Mouse (Mus musculus): Measurements from ENCODE around the gene Trpm3. TPM values are rescaled to one million over a fixed set of nuclear protein-coding genes. Genes with fewer than 3 reads are reported as not detected.

The Trpm3 gene
- polyA plus RNA-seq, 1 experiment from 2014 or later, result 0.91 TPM

DNA sequence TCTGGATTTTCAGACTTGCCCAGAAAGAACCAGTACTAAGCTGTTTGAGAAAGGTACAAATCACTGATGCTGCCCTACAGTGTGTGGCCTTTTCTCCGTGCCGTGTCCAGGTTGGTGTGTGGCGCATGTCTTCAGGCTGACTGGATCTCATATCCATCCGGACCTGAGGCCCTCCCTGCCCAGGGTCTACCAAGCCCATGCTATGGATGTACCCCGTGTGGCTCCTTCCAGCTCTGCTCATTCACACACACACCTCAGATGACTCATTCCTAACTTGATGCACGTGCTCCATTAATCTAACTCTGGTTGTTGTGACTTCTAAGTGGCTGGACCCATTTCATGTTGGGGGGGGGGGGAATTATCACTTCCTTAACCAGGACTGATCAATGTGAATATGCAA lies 789.5 kb downstream of the Trpm3 start:
- WGBS, result 91% methylated on average over 6 of the region's 6 CpGs
- no peak for ATAC-seq (replicated peaks; ENCODE audit: extremely low read depth, insufficient read depth, low FRiP score)
- H3K9ac ChIP-seq (ENCODE audit: low read length), result no peak overlapping the region

DNA sequence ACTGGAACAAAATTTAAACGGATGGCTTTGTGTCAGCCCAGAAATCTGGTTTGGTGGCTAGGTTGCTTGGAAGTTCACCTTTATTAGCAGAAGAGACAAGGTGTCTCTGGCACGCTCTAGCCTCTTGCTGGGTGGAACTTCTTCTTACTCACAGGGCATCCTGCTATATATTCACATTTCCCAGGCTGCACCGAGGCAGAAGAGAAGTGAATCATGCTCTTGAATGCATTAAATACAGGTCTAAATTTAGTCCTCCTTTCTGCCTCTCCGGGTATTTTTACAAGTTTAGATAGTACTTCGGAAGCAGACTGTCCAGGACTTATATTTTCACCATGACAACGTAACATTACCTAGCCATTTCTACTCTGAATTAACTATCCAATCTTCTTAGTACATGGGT lies 790.9 kb downstream of the Trpm3 start:
- ATAC-seq (replicated peaks; ENCODE audit: extremely low read depth, insufficient read depth, low FRiP score), result no peak; the same call in 1 of the 2 replicates
- WGBS, result 52% methylated on average over 6 of the region's 6 CpGs
- peak overlapping the region; percentile 23; the same call in 1 of the 2 replicates for H3K27ac ChIP-seq (ENCODE audit: low read length)

More for the DNA sequence above, 789.5 kb downstream of the Trpm3 start:
- Histone ChIP-seq H3K36me3 (ENCODE audit: control insufficient read depth, insufficient read depth) (no peaks in the 10 kb centered on the region), H3K4me1 (ENCODE audit: control insufficient read depth, insufficient read depth, low read length) (peaks cover 16% of the 10 kb centered on the region), H3K27ac (ENCODE audit: low read length) (no peak overlapping the region), H3K4me2 (ENCODE audit: low read depth, low read length) (no peak overlapping the region), H3K9me3 (replicated peaks; ENCODE audit: control insufficient read depth, low read length) (no peaks in the 10 kb centered on the region), H3K4me3 (ENCODE audit: low read length) (no peak overlapping the region), H3K27me3 (ENCODE audit: control insufficient read depth, insufficient read depth, low read length) (no peaks in the 10 kb centered on the region)

GRCm38 (mm10) chr19:22930368-22930834 lies 791.6 kb downstream of the Trpm3 start:
- Histone ChIP-seq H3K4me1 (ENCODE audit: control insufficient read depth, insufficient read depth, low read length) (peaks cover 16% of the 10 kb centered on the region), H3K27ac (ENCODE audit: low read length) (peak overlapping the region; percentile 45), H3K9me3 (replicated peaks; ENCODE audit: control insufficient read depth, low read length) (no peaks in the 10 kb centered on the region), H3K4me2 (ENCODE audit: low read depth, low read length) (peak overlapping the region; percentile 0; the same call in 1 of the 2 replicates), H3K27me3 (ENCODE audit: control insufficient read depth, insufficient read depth, low read length) (no peaks in the 10 kb centered on the region), H3K4me3 (ENCODE audit: low read length) (no peak overlapping the region), H3K36me3 (ENCODE audit: control insufficient read depth, insufficient read depth) (no peaks in the 10 kb centered on the region), H3K9ac (ENCODE audit: low read length) (peak overlapping the region; percentile 9; the same call in 1 of the 2 replicates)
- ATAC-seq (replicated peaks; ENCODE audit: extremely low read depth, insufficient read depth, low FRiP score), result peak; percentile 52
- WGBS, result 43% methylated on average over 7 of the region's 7 CpGs

More for the DNA sequence above, 790.9 kb downstream of the Trpm3 start:
- Histone ChIP-seq H3K9me3 (replicated peaks; ENCODE audit: control insufficient read depth, low read length) (no peaks in the 10 kb centered on the region), H3K36me3 (ENCODE audit: control insufficient read depth, insufficient read depth) (no peaks in the 10 kb centered on the region), H3K4me1 (ENCODE audit: control insufficient read depth, insufficient read depth, low read length) (peaks cover 16% of the 10 kb centered on the region), H3K9ac (ENCODE audit: low read length) (no peak overlapping the region), H3K4me3 (ENCODE audit: low read length) (no peak overlapping the region), H3K4me2 (ENCODE audit: low read depth, low read length) (no peak overlapping the region), H3K27me3 (ENCODE audit: control insufficient read depth, insufficient read depth, low read length) (no peaks in the 10 kb centered on the region)

GRCm38 (mm10) chr19:22931006-22931405 lies 792.2 kb downstream of the Trpm3 start:
- Histone ChIP-seq H3K4me3 (ENCODE audit: low read length) (no peak overlapping the region), H3K9ac (ENCODE audit: low read length) (no peak overlapping the region), H3K4me2 (ENCODE audit: low read depth, low read length) (no peak overlapping the region), H3K27me3 (ENCODE audit: control insufficient read depth, insufficient read depth, low read length) (no peaks in the 10 kb centered on the region), H3K4me1 (ENCODE audit: control insufficient read depth, insufficient read depth, low read length) (peaks cover 16% of the 10 kb centered on the region), H3K9me3 (replicated peaks; ENCODE audit: control insufficient read depth, low read length) (no peaks in the 10 kb centered on the region), H3K36me3 (ENCODE audit: control insufficient read depth, insufficient read depth) (no peaks in the 10 kb centered on the region), H3K27ac (ENCODE audit: low read length) (no peak overlapping the region)
- ATAC-seq (replicated peaks; ENCODE audit: extremely low read depth, insufficient read depth, low FRiP score), result no peak
- 81% methylated on average over 6 of the region's 6 CpGs for WGBS

DNA sequence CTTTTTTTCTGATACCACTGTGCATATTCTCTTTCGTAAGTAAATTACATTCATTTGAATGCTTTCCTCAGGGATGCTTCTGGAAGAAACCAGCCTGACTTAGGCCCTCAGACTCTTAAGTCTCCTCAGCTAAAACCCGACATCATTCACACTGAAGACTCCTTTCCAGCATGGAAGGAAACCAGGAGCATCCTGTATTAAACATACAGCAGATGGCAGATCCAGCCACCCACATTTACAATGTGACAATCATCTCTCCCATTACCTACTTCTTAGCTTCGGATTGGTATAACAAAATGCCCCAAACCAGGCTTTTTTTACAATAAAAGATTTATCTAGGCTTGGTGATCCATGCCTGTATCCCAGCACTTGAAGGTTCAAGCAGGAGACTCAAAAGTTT lies 796.2 kb downstream of the Trpm3 start:
- no peaks in the 10 kb centered on the region for H3K9me3 ChIP-seq (replicated peaks; ENCODE audit: control insufficient read depth, low read length)
- WGBS, result 67% methylated on average over 3 of the region's 3 CpGs
- H3K27me3 ChIP-seq (ENCODE audit: control insufficient read depth, insufficient read depth, low read length), result no peaks in the 10 kb centered on the region
- no peak overlapping the region for H3K27ac ChIP-seq (ENCODE audit: low read length)
- H3K4me2 ChIP-seq (ENCODE audit: low read depth, low read length), result no peak overlapping the region
- ATAC-seq (replicated peaks; ENCODE audit: extremely low read depth, insufficient read depth, low FRiP score), result no peak
- peaks cover 10% of the 10 kb centered on the region for H3K4me1 ChIP-seq (ENCODE audit: control insufficient read depth, insufficient read depth, low read length)
- no peaks in the 10 kb centered on the region for H3K36me3 ChIP-seq (ENCODE audit: control insufficient read depth, insufficient read depth)
- no peak overlapping the region for H3K9ac ChIP-seq (ENCODE audit: low read length)
- no peak overlapping the region for H3K4me3 ChIP-seq (ENCODE audit: low read length)

DNA sequence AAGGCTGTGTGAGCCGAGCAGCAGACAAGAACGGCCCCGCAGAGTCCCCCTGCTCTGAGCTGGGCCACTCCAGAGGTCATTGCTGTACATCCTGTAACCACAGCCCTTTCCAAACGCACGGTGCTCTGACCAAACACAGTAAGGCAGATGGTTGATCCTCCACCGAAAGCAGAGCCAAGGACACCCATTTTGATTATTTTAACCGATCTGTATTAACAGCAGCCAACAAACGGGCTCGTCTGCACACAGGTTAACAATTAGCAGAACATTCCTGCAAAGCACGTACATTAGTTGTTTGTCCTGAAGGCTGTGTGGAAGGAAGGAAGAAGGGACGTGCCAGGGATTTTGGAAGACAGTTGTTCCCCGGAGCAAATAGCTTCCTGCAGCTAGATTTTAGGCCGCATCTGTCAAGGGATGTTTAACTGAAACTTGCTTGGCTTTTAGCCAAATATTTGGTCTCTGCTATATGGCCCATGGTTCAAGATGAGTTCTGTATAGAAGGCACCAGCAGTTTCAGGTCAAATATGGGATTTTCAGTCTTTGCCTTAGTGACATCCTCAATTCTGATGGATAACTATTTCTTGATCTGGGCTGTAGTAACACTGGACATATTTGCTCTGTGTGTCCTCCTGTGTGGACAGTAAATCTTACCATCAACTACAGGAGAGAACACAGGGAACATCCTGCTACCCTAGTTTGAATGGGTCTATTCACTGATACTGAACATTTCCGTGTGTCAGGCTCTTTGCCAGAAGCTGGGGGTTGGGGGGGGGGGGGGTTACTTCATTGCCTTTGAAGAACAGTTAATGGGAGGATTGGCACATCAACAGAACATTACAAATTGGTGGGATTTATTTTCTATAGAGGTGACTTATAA lies 800.2 kb downstream of the Trpm3 start:
- no peaks in the 10 kb centered on the region for H3K9me3 ChIP-seq (replicated peaks; ENCODE audit: control insufficient read depth, low read length)
- no peak overlapping the region for H3K9ac ChIP-seq (ENCODE audit: low read length)
- H3K4me1 ChIP-seq (ENCODE audit: control insufficient read depth, insufficient read depth, low read length), result no peaks in the 10 kb centered on the region; the same call in 1 of the 2 replicates
- no peak overlapping the region for H3K4me3 ChIP-seq (ENCODE audit: low read length)
- H3K27me3 ChIP-seq (ENCODE audit: control insufficient read depth, insufficient read depth, low read length), result no peaks in the 10 kb centered on the region
- 44% methylated on average over 14 of the region's 14 CpGs for WGBS
- no peak overlapping the region for H3K4me2 ChIP-seq (ENCODE audit: low read depth, low read length)
- no peaks in the 10 kb centered on the region for H3K36me3 ChIP-seq (ENCODE audit: control insufficient read depth, insufficient read depth)
- ATAC-seq (replicated peaks; ENCODE audit: extremely low read depth, insufficient read depth, low FRiP score), result no peak; the same call in 1 of the 2 replicates
- H3K27ac ChIP-seq (ENCODE audit: low read length), result no peak overlapping the region

- 67% methylated on average over 5 of the region's 5 CpGs for WGBS
- H3K9ac ChIP-seq (ENCODE audit: low read length), result no peak overlapping the region
- no peak overlapping the region for H3K4me3 ChIP-seq (ENCODE audit: low read length)
- no peak overlapping the region for H3K27ac ChIP-seq (ENCODE audit: low read length)
- H3K9me3 ChIP-seq (replicated peaks; ENCODE audit: control insufficient read depth, low read length), result no peaks in the 10 kb centered on the region
- no peak for ATAC-seq (replicated peaks; ENCODE audit: extremely low read depth, insufficient read depth, low FRiP score)
- no peaks in the 10 kb centered on the region; the same call in 1 of the 2 replicates for H3K4me1 ChIP-seq (ENCODE audit: control insufficient read depth, insufficient read depth, low read length)
- H3K36me3 ChIP-seq (ENCODE audit: control insufficient read depth, insufficient read depth), result no peaks in the 10 kb centered on the region
- H3K4me2 ChIP-seq (ENCODE audit: low read depth, low read length), result no peak overlapping the region
- H3K27me3 ChIP-seq (ENCODE audit: control insufficient read depth, insufficient read depth, low read length), result no peaks in the 10 kb centered on the region
Measured at GRCm38 (mm10) chr19:22939836-22940235, 801.0 kb downstream of the Trpm3 start.

GRCm38 (mm10) chr19:22940487-22940886 lies 801.6 kb downstream of the Trpm3 start:
- no peak overlapping the region for H3K4me2 ChIP-seq (ENCODE audit: low read depth, low read length)
- peak; percentile 63; the same call in 1 of the 2 replicates for ATAC-seq (replicated peaks; ENCODE audit: extremely low read depth, insufficient read depth, low FRiP score)
- no peak overlapping the region for H3K4me3 ChIP-seq (ENCODE audit: low read length)
- no peaks in the 10 kb centered on the region for H3K36me3 ChIP-seq (ENCODE audit: control insufficient read depth, insufficient read depth)
- no peaks in the 10 kb centered on the region for H3K9me3 ChIP-seq (replicated peaks; ENCODE audit: control insufficient read depth, low read length)
- H3K27ac ChIP-seq (ENCODE audit: low read length), result no peak overlapping the region
- H3K27me3 ChIP-seq (ENCODE audit: control insufficient read depth, insufficient read depth, low read length), result no peaks in the 10 kb centered on the region
- H3K4me1 ChIP-seq (ENCODE audit: control insufficient read depth, insufficient read depth, low read length), result no peaks in the 10 kb centered on the region; the same call in 1 of the 2 replicates
- WGBS, result 43% methylated on average over 5 of the region's 5 CpGs
- H3K9ac ChIP-seq (ENCODE audit: low read length), result no peak overlapping the region

- WGBS, result 86% methylated on average over 9 of the region's 9 CpGs
- no peaks in the 10 kb centered on the region for H3K36me3 ChIP-seq (ENCODE audit: control insufficient read depth, insufficient read depth)
Measured at GRCm38 (mm10) chr19:22940956-22941355, 802.1 kb downstream of the Trpm3 start.

More at GRCm38 (mm10) chr19:22940956-22941355, 802.1 kb downstream of the Trpm3 start:
- Histone ChIP-seq H3K4me2 (ENCODE audit: low read depth, low read length) (no peak overlapping the region), H3K27me3 (ENCODE audit: control insufficient read depth, insufficient read depth, low read length) (no peaks in the 10 kb centered on the region), H3K9ac (ENCODE audit: low read length) (no peak overlapping the region), H3K27ac (ENCODE audit: low read length) (no peak overlapping the region), H3K9me3 (replicated peaks; ENCODE audit: control insufficient read depth, low read length) (no peaks in the 10 kb centered on the region), H3K4me3 (ENCODE audit: low read length) (no peak overlapping the region), H3K4me1 (ENCODE audit: control insufficient read depth, insufficient read depth, low read length) (no peaks in the 10 kb centered on the region; the same call in 1 of the 2 replicates)
- ATAC-seq (replicated peaks; ENCODE audit: extremely low read depth, insufficient read depth, low FRiP score), result no peak
